In genomic region chr11:78839491-78839890, GRCm38 (mm10) we compare ENCODE assay signal across 20 mouse cellular contexts. TPM values are rescaled to one million over a fixed set of nuclear protein-coding genes. Genes with fewer than 3 reads are reported as not detected.
DNase-seq lines count a peak whose midpoint lies in the region; ATAC-seq lines count a peak whose summit lies in the region.
"Had no signal": no experiment of that assay in that cellular context is flagged by ENCODE, and none has a peak within 500 bp of the region (broad histone marks: within the 10 kb centered on the region; RNA-seq: fewer than 3 reads in every experiment).

No protein-coding gene starts in this region.

- no peaks in the 10 kb centered on the region for H3K27me3 ChIP-seq in megakaryocyte, embryonic 14.5 days (replicated peaks)
- no peaks in the 10 kb centered on the region for H3K27me3 ChIP-seq in liver, embryonic 11.5 days (replicated peaks; ENCODE audit: control insufficient read depth, insufficient read depth, low read length)
- H3K27me3 ChIP-seq: heart, embryonic 13.5 days; limb, embryonic 15.5 days; midbrain, embryonic 13.5 days had no signal

- H3K36me3 ChIP-seq in megakaryocyte, embryonic 14.5 days (replicated peaks; ENCODE audit: low read length): peaks cover 76% of the 10 kb centered on the region
- no peaks in the 10 kb centered on the region for H3K36me3 ChIP-seq in liver, embryonic 11.5 days (ENCODE audit: control insufficient read depth, insufficient read depth, low read length)

- H3K4me3 ChIP-seq in megakaryocyte, embryonic 14.5 days (replicated peaks): peak overlapping the region; percentile 80
- no peak overlapping the region for H3K4me3 ChIP-seq in liver, embryonic 11.5 days (ENCODE audit: low read depth, low read length)
- H3K4me3 ChIP-seq: erythroblast, embryonic 14.5 days; heart, embryonic 13.5 days; limb, embryonic 15.5 days; midbrain, embryonic 13.5 days; myocyte had no signal

- 55% methylated on average over 14 of the region's 14 CpGs for WGBS in liver, embryonic 11.5 days

- H3K9me3 ChIP-seq in megakaryocyte, embryonic 14.5 days: peaks cover 7% of the 10 kb centered on the region
- no peaks in the 10 kb centered on the region for H3K9me3 ChIP-seq in liver, embryonic 11.5 days (ENCODE audit: control insufficient read depth, low read length)
- H3K9me3 ChIP-seq: heart, embryonic 13.5 days; limb, embryonic 15.5 days; midbrain, embryonic 13.5 days had no signal

- DNase-seq in adrenal gland, adult (ENCODE audit: inconsistent age in 2 of 2, low spot score in 1 of 2): peak; percentile 88
- DNase-seq in adrenal gland, postnatal 4 days (ENCODE audit: low spot score in 2 of 2): no peak
- DNase-seq in liver, embryonic 11.5 days (ENCODE audit: low spot score): no peak
- DNase-seq in urinary bladder, adult 2 months (ENCODE audit: low spot score): no peak
- DNase-seq in ovary, postnatal 14 days (ENCODE audit: low spot score): no peak
- no peak for DNase-seq in lung, postnatal 25 days (ENCODE audit: low spot score)
- DNase-seq: cerebellum, adult 8-10 months; forebrain, postnatal 0 days; gastrocnemius, postnatal 14 days; heart, postnatal 4 days; lung, postnatal 14 days; thymus, adult 2 months had no signal

- no peak overlapping the region for H3K9ac ChIP-seq in liver, embryonic 11.5 days (ENCODE audit: low read depth, low read length)
- H3K9ac ChIP-seq: forebrain, postnatal 0 days; heart, embryonic 13.5 days; limb, embryonic 15.5 days; midbrain, embryonic 13.5 days had no signal

- H3K27ac ChIP-seq in liver, embryonic 11.5 days (ENCODE audit: low read depth, low read length): no peak overlapping the region
- H3K27ac ChIP-seq: heart, embryonic 13.5 days; kidney, postnatal 0 days; limb, embryonic 15.5 days; midbrain, embryonic 13.5 days had no signal

- no peak overlapping the region for H3K4me2 ChIP-seq in liver, embryonic 11.5 days
- H3K4me2 ChIP-seq: heart, embryonic 13.5 days; limb, embryonic 15.5 days; midbrain, embryonic 13.5 days had no signal

- ATAC-seq in megakaryocyte, adult 5-6 weeks (ENCODE audit: poor library complexity, severe bottlenecking): no peak
- peak; percentile 78 for ATAC-seq in liver, embryonic 11.5 days (replicated peaks; ENCODE audit: low FRiP score)
- ATAC-seq: forebrain, postnatal 0 days; midbrain, embryonic 13.5 days had no signal

- H3K4me1 ChIP-seq in megakaryocyte, embryonic 14.5 days: peaks cover 45% of the 10 kb centered on the region
- H3K4me1 ChIP-seq in liver, embryonic 11.5 days (replicated peaks; ENCODE audit: control insufficient read depth, insufficient read depth, low read length): peaks cover 18% of the 10 kb centered on the region

RNA-seq across cellular contexts. Expression of gene Lyrm9, which starts 13.1 kb away (rescaled TPM):
- 10 to 100 TPM; 24.2 to 28.6 TPM for total RNA-seq in adrenal gland, postnatal 4 days (2021)
- polyA plus RNA-seq in megakaryocyte, embryonic 14.5 days (2012; ENCODE audit: insufficient read depth, low replicate concordance): 62.0 and 120 TPM in 2 replicates
- 1.4 and 6.4 TPM in 2 replicates for total RNA-seq in megakaryocyte, adult 5-6 weeks (2015)
- total RNA-seq in megakaryocyte, adult 5-6 weeks (2017): 29.1 and 31.6 TPM in 2 replicates
- polyA plus RNA-seq in liver, embryonic 11.5 days (2014; fragmentation: Nextera tagmentation; extraction: Ambion mirVana): 28.7 and 31.0 TPM in 2 replicates
- 13.9 and 21.3 TPM in 2 replicates for polyA plus RNA-seq in urinary bladder, adult 2 months (2012; rRNA removed)

Comparison
In these comparisons a context has a peak if more than half of its experiments do, and no peak if none do; other contexts are left out.
1. DNase-seq: peak in adrenal gland, adult (2 of 2); none in adrenal gland, postnatal 4 days (0 of 2), liver, embryonic 11.5 days (single experiment), urinary bladder, adult 2 months (single experiment), ovary, postnatal 14 days (single experiment) and lung, postnatal 25 days (single experiment).